Mouse (Mus musculus): ENCODE results near the gene Akap8l.

The Akap8l gene

DNA sequence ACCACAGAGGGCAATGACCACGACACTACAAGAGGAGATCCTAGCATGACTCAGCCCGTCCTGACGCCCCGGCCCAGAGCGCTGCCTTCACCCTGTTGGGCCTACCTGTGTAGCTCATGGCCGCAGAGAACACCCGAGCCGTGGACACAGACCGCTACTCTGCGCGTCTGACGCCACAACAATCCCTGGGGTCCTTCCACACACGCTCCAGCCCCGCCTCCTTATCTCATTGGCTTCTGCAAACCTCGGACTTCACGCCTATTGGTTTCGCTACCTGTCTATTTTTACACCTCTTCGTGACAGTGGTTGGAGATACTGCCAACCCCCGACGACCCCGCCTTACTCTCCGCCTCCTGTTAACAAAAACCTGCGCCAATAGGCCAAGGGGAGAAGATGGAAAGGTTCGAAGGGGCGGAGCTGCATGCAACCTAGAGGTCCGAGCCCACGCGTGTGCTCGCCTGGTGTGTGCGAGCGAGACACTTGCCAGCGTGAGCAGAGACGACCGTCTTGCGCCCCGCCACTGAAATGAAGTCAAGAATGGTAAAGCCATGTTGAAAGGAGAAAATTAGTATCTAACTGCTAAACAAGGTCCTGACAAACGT, at the start of gene Akap8l:
Akap8l (minus strand) TSS at position 226 of the 602 bp plus-strand sequence.
- in situ Hi-C loops (cut with MboI, MseI): loop anchor here (5.0 kb wide), 1 partner anchor 142 kb away; no protein-coding TSS in a partner anchor

DNA sequence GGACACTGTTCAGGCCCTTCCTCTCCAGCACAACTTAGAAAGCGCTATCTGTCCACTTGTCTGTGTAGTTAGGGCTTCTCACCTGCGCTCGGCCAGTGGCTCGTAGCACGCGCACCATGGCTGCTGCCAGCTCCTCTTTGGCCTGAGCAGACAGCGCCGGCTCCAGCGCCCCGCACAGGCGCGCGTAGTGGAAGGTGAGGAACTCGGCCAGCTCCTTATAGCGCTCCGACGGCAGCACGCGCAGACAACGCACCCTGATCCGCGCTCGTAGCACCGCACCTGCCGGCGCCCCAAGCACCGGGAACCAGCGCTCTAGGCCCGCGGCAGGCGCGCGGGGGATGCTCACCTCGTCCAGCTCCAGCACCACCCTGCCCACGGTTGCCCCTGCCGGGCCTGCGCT, 45.9 kb upstream of the Akap8l start:
- in situ Hi-C loops (cut with MboI, MseI): no loop called here

DNA sequence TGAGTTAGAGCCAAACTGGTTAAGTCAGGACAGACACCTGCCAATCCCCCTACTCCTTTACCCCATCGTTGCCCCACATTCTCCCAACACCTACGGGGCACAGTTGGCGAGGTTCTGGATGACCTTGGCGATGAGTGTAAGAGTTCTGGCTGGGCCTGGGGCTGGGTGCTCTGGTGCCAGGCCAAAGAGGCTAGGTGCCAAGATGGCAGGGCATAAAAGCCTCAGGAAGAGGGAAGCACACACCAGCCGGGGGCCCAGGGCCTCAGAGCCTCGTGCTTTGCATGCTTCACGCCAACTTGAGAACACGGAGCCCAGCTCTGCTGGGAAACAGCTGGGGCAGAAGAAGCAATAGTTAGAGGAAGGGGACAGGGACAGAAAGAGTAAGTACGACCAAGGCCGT, 43.5 kb upstream of the Akap8l start:
- in situ Hi-C loops (cut with MboI, MseI): loop anchor here (5.0 kb wide), 1 partner anchor 33 kb away; no protein-coding TSS in a partner anchor

DNA sequence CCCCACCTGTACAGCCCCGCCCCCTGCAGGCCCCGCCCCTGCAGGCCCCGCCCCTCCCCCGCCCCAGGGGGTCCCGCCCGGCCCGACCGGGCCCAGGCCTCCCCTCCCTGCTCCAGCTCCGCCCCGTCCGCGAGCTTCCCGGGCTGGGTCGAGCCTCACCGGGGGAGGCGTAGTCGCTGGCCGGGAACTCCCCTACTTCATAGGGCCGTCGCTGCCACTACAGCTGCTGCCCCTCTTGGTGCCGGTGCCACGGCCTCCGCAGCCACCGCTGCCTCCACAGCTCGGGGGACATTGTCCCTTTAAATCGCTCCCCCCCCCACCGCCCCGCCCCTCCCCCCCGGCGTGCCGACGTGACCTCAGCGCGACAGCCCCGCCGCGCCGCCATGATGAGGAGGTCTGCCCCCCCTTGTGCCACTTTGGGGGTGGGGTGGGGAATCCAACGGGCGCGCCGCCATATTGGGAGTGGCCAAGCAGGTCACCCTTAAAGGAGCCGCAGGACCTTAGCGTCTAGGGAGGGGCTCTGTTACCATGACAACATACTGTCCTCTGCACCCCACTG, 38.8 kb upstream of the Akap8l start, which contains the start of gene Wiz:
Wiz (minus strand) TSS at position 339 of the 559 bp plus-strand sequence.
- in situ Hi-C loops (cut with MboI, MseI): no loop called here

DNA sequence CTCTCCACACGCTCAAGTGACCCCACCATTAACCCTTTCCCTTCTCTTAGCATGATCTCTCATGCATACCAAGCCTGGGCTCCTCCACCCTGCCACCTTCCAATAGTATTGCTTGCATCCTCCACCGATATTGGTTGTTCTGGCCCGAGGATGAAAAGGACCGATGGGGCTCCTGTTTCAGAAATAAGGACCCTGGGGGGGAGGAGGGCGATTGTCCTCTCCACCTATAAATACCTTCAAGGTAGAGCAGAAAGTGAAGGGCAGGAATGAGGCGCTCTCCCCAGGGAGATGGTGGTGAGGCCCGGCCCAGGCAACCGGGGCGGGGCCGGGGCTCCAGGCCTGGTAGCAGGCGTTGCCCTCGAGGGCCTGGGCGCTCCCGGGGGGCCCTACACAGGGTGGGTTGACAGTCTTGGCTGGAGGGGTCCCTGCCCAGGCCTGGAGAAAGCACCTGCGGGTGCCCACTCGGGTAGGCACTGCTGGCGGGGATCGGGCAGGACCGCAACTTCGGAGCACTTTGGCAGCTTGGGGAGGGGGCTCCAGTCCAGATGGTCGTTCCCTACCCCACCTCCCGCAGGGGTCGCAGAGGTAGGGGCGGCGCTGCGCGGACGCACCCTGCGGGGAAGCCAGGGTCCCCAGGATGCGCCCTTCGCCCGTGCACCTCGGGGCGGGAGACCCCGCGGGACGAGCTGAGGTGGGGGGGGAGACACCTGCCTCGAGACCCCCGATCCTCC, 38.1 kb upstream of the Akap8l start:
- in situ Hi-C loops (cut with MboI, MseI): no loop called here

DNA sequence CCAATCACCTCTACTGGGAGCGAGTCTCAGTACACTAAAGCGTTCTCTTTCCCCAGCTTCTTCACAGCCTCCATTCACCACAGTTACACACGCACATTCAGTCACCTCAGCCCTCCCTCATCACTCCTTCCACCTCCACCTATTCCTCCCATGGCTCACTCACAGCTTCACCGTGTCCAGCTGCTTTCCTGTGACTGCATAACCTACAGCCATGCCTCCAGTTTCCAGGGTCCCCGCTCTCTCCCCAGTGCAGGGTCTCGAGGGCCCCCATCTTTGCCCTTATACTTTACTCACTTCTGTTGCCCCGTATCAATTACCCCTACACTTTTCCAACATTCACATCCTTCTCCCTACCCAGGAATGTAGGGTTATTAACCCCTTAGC, 37.6 kb upstream of the Akap8l start:
- in situ Hi-C loops (cut with MboI, MseI): no loop called here

DNA sequence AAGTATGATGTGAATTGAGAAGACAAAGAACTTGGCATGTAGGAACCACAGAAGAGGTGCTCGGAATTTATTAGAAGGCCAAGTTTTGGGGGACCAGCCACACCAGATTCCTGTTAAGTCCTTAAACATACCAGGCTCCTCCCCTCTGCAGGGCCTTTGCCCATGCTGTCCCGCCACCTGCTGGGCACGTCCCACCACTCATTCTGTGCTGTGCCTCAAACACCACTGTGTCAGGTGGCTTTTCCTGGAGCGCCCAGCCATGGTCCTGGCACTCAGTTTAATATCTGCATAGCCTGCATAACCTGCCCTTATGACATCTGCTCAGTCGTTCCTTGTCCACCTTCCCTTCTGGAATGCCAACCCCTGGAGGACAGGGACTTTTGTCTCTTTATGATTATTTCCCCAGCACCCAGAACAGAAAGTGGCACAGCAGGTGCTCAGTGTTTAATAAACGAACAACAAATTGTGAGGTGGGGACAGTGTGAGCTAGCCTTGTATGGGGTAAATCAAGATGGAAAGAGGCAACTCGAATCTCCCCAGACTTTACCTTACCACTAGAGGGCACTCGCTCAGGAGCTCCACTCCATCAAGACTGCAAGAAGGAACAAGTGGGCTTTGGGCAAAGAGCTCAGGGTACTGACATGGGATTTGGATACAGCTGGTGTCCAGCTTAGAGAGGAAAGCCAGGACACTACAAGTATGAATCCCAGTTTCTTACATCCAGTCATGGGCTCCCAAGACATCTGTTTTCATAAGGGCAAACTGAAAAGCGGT, 36.4 kb upstream of the Akap8l start:
- in situ Hi-C loops (cut with MboI, MseI): no loop called here

DNA sequence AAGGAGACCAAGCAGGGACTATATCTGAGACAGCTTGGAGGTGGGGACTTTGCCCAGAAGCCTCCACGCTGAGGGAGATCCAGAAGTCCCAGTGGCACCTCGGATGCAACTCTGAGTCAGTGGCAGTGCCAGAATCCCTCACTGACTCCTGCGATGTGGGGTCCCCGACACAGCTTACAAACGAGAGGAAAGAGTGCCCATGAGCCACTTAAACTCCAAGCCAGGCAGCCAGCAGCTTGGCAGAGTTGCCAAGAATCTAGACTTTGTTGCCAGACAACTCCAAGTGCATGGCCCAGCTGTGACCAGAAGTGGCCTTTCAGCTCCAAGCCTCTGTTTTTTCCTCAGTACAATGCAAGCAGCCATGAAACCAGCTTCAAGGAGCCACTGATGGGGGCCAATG, 33.3 kb upstream of the Akap8l start:
- in situ Hi-C loops (cut with MboI, MseI): no loop called here

DNA sequence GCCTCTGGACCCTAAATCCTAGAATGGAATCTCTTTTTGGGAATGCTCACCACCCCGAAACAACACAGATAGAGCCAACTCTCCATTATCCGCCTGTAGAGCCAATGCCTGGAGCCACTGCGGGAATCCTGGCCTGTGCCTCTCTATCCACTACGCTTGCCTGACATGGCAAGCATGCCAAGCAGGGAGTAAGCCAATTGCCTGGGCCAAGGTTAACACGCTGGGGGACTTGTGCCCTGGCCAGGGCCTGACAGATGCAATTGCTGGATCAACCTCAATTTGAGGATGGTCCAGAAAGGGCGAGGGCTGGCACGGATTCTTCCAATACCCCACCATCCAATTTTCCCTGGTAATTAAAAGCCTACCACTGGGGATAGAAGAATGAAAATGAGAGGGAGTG, 32.2 kb upstream of the Akap8l start:
- in situ Hi-C loops (cut with MboI, MseI): no loop called here

DNA sequence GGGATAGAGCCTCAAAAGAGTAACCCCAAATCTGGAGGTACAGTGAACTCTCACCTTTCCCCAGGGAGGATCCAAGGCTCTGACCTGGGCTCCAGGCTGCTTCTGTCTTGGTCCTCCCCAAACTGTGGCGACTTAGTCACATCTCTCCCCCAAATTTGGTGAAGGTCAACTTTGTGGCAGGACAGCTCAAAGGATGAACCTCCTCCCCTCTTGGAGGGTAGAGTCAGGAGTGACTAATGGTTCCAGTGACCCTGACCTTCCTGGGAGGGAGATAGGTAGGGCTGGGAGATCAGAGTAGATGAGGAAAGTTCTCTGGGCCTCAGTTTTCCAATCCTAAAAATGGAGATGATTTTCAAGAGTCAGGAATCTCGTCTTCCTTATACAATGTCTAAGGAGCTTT, 28.4 kb upstream of the Akap8l start:
- in situ Hi-C loops (cut with MboI, MseI): no loop called here

DNA sequence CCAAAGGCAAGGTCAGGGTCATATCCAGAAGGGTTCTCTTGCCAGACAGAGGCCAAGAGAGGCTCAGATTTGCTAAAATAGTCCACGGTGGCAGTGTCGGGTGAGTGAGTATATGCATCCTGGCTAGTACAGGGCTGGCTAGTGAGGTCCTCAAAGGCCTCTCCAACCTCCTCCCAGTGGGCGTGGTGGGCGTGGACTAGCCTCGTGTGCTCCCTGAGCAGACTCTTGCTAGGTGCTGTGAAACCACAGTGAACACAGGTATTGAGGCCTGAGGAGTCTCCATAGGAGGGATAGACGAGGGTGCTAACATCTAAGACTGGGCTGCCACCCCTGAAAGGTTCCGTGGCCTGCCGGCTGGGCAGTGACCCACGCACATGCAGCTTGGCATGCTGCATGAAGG, 26.7 kb upstream of the Akap8l start:
- in situ Hi-C loops (cut with MboI, MseI): no loop called here

DNA sequence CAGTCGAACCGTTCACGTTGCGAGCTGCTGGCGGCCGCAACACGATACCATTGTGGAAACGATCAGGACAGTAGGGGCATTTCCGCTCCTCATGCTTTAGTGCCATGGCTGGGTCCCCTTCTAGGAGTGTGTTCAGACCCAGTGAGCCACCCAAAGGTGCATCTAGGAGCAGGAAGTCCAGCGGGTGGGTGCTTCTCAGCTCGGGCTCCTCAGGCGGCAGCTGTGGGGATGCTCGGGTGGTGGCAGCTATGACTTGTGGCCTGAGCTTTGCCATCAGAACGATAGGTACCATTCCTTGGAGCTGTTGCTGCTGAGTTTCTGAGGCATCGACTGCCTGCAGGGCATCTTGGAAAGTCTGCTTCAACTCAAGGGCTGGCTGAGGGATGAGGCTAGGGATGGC, 26.1 kb upstream of the Akap8l start:
- in situ Hi-C loops (cut with MboI, MseI): no loop called here

DNA sequence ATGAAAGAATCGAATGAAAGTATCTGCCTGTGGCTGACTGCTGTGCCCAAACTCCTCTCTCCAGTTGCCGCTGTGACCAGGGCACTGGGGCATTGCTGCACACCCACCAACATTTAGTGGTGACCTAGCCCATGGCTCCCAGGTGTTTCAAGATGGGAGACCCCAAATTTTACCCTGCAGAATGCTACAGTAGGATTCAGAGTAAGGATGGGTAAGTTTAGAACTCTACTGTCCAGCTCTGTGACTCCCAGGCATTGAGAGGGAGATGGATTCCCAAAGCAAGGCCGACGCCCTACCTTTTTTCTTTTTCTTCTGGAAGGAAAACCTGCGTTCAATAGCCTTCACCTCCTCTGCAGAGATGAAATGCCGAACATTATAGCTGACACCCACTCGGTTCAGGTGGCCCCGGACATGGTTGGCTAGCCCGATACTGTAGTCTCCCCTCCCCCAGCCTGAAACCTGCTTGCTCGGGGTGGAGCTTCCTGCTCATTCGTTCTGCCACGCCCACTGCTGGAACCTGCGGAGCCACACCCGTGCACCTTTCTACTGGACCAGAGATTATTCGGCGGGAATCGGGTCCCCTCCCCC, 18.7 kb upstream of the Akap8l start:
- in situ Hi-C loops (cut with MboI, MseI): no loop called here

DNA sequence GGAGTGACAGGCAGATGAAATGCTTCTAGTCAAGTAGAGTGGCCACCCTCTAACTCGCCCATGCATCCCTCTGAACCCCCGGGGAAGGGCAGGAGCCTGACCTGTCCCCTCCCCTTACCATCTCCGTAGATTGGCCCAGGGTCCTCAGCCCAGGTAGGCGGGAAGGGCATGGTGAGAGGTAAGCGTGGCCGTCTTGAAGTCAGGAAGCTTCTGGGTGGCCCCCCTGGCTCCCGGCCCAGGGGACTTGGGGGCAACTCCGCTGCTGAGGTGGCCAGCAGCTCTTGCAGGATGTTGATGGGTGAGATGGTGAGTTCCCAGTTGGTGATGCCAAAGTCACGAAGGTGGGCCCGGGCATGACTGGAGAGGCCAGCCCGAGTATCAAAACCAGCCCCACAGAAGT, 17.3 kb upstream of the Akap8l start:
- in situ Hi-C loops (cut with MboI, MseI): no loop called here

DNA sequence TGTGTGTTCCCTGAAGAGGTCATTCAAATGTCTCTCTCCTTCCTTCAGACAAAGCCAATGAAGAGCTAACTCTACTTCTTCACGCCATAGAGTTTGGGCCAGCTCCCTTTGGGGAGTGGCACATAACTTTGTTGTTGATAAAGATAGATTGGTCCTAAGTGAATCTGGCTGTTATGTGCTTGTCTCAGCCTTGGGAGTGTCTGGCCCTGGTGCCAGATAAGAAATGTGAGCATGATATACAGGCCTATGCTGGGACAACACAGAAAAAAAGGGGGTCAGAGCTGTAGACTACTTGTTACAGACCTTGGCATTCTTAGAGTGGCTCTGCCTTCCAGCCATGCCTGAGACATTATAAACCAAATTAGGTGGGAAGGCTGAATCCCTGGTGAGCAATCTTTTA, 14.9 kb upstream of the Akap8l start:
- in situ Hi-C loops (cut with MboI, MseI): no loop called here

DNA sequence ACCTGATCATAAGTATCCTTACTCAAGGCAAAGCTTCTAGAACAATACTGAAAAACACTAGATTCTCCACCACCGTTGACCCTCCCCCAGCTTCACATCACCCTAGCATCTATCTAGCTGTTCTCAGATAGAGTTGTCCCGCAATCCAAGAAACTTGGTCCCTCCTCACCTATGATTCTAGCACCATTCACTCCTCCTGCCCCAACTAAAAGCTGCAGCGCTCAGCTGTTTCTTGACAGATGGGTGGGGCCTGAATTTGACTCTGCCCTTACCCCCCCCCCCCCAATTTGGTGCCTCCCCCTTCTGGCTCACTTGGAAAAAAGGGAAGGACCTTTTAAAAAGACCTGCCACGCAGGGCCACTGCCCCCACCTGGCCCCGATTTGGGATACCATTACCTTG, 14.4 kb upstream of the Akap8l start:
- in situ Hi-C loops (cut with MboI, MseI): no loop called here

DNA sequence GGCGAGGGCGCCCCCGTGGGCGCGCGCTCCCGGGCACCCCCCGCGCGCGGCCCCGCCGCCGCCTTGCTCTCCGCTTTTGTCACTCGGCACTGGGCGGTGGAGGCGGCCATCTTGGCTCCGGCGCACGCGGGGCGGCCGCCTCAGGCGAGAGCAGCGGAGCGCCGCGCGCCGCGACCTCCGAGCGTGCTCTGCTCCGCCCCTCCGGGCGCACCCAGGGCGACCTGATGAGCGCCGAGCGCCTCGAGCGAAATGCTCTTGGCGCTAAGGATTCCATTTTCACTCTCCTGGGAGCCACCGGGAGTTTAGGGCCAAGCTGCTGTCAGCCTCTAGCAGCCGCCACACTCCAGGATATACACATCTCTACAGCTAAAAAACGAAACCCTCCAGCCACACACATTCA, 13.9 kb upstream of the Akap8l start:
- in situ Hi-C loops (cut with MboI, MseI): no loop called here

DNA sequence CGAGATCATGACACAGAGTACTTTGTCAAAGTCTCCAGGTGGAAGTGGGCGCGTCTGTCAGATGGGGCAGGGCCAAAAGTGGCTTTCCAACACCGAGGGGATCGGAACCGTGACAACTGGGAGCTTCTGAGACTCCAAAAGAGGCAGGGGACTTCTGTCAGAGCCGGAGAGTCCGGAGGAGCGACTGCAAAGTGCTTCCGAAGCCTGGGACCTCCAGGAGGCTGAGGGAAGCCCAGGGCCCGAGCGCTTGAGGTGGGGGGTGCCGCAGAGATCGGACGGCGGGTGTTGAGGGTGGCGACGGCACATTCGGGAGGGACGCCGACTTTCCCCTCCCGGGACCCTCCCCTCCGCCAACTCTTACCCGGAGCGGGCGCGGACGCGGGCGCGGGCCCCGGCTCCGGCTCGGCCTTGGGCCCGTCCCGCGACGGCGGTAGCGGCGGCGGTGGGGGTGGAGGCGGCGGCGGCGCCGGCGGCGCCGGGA, 13.5 kb upstream of the Akap8l start:
- in situ Hi-C loops (cut with MboI, MseI): no loop called here

DNA sequence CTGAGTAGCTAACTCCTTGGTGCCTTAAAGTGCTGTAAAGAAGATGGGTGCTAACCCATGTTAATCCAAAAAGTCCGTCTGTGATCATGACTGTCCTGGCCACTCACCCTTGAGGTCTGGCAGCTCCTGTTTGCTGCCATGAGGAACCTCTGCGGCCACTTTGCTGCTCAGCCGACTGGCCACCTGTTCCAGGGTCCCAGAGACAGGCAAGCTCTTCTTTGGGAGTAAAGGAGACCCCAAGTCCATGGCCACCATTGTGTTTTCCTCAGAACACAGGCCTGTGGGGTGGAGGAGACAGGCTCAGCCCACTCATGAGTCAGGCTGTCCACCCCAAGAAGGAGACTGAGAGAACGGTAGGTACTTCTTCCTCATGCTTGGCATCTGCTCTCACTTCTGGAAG, 12.3 kb upstream of the Akap8l start:
- in situ Hi-C loops (cut with MboI, MseI): no loop called here

DNA sequence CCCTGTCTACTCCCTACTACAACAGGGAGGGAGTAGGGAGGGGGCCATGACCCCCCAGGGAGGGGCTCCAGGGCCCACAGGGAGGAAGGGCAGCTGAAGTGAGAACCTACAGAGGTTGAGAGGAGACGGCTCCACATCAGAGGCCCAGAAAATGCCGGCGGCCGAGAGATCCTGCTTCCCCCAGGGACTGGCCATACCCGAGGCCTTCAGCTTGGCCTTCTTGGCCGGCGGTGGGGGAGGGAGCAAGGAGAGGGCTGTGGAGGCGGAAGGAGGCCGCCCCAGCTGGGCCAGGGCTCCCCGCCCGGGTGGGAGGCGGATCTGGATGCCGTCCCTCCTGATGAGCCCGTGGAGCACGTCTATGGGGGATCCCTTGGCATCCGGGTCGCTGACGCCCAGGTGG, 9.5 kb upstream of the Akap8l start:
- in situ Hi-C loops (cut with MboI, MseI): no loop called here

DNA sequence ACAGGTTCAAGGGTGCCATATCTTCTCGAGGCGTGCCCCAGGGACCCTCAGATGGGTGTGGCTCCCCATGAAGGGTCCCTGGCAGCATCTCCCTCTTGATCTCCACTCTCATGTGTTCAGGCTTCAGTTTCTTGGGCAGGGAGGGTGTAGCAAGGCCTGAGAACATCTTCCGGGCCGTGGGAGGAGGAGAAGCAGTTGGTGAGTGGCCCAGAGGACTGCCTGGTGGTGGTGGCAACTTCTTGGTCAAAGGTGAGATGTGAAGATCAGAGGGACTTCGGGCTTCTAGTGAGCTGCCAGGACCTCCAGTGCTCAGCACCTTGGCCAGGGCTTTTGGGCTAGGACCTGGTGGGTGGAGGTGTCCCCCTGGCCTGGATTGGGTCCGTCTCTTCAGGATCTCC, 8.5 kb upstream of the Akap8l start:
- in situ Hi-C loops (cut with MboI, MseI): no loop called here
